Mouse (Mus musculus) hindbrain, embryonic 13.5 days (tissue): Measurements from ENCODE around the gene Ttc38. TPM values are rescaled to one million over a fixed set of nuclear protein-coding genes. Genes with fewer than 3 reads are reported as not detected.
"Not testable (repeated sequence)": the region's sequence is repeated elsewhere in the genome, so short reads cannot be mapped to it uniquely, and the experiment has no call there.

Experiments
- ATAC-seq: fragments of 200-750 bp; cut with Nextera tagmentation; 2 replicates; pipeline ENCODE4 v1.8.0; 2017; ENCODE audit warnings: moderate TSS enrichment; ENCODE audit not compliant: low FRiP score
- H3K27ac ChIP-seq: fragments of 300-500 bp; sonication (generic); 2 replicates; pipeline ENCODE4 v1.5.1; 2015; ENCODE audit warnings: inconsistent platforms, mild to moderate bottlenecking, moderate library complexity
- H3K27me3 ChIP-seq: fragments of 300-500 bp; sonication (generic); 2 replicates; pipeline ENCODE4 v1.6.1; 2015; ENCODE audit warnings: mild to moderate bottlenecking, inconsistent platforms
- H3K36me3 ChIP-seq: fragments of 300-500 bp; sonication (generic); 2 replicates; pipeline ENCODE4 v1.6.1; 2015; ENCODE audit warnings: mild to moderate bottlenecking, inconsistent platforms
- H3K4me1 ChIP-seq: fragments of 300-500 bp; sonication (generic); replicated peaks from 2 replicates; pipeline ENCODE4 v1.6.1; 2015; ENCODE audit warnings: inconsistent platforms
- H3K4me2 ChIP-seq: fragments of 300-500 bp; sonication (generic); 2 replicates; pipeline ENCODE4 v1.6.1; 2015; ENCODE audit warnings: inconsistent platforms, mild to moderate bottlenecking, moderate library complexity
- H3K4me3 ChIP-seq: fragments of 300-500 bp; sonication (generic); 2 replicates; pipeline ENCODE4 v1.5.1; 2015; ENCODE audit warnings: mild to moderate bottlenecking, inconsistent platforms
- H3K9ac ChIP-seq: fragments of 300-500 bp; sonication (generic); 2 replicates; pipeline ENCODE4 v1.6.1; 2015; ENCODE audit warnings: mild to moderate bottlenecking, inconsistent platforms
- H3K9me3 ChIP-seq: fragments of 300-500 bp; sonication (generic); 2 replicates; pipeline ENCODE4 v1.6.1; 2016; ENCODE audit warnings: inconsistent platforms
- WGBS: fragments of 180-500 bp; shearing (Covaris S2); methylation state at CpG from one replicate; pipeline ENCODE4 v1.1.7; 2015; 5-methylcytosine and 5-hydroxymethylcytosine counted together
- polyA plus RNA-seq: library from polyadenylated mRNA; unstranded; fragments of >200 nt; fragmentation: Nextera tagmentation; extraction: Ambion mirVana; gene quantifications from 2 replicates; pipeline ENCODE4 v1.2.1, GENCODE M21; 2015

Gene Ttc38
- polyA plus RNA-seq, 1 experiment from 2014 or later: 3.4 TPM

GRCm38 (mm10) chr15:85828071-85828470 is 4.0 kb upstream of the Ttc38 start:
- whole genome bisulfite sequencing: 93% methylated on average over 4 of the region's 4 CpGs
- H3K36me3 ChIP-seq: no peaks in the 10 kb centered on the region

GRCm38 (mm10) chr15:85829470-85829869 is 2.6 kb upstream of the Ttc38 start:
- WGBS: 73% methylated on average over 5 of the region's 5 CpGs
- H3K27me3 ChIP-seq: no peaks in the 10 kb centered on the region
- no peak overlapping the region for H3K27ac ChIP-seq
- H3K4me2 ChIP-seq: no peak overlapping the region
- no peak overlapping the region for H3K4me3 ChIP-seq
- ATAC-seq: no peak
- no peaks in the 10 kb centered on the region for H3K9me3 ChIP-seq
- H3K36me3 ChIP-seq: no peaks in the 10 kb centered on the region
- H3K9ac ChIP-seq: no peak overlapping the region
- peaks cover 12% of the 10 kb centered on the region for H3K4me1 ChIP-seq

More at GRCm38 (mm10) chr15:85828071-85828470, 4.0 kb upstream of the Ttc38 start:
- Histone ChIP-seq H3K9ac (no peak overlapping the region), H3K9me3 (no peaks in the 10 kb centered on the region), H3K27ac (no peak overlapping the region), H3K4me1 (peaks cover 12% of the 10 kb centered on the region), H3K4me3 (no peak overlapping the region), H3K27me3 (peaks cover 5% of the 10 kb centered on the region; the same call in 1 of the 2 replicates), H3K4me2 (no peak overlapping the region)
- no peak for ATAC-seq

- no peak for ATAC-seq
- 51% methylated on average over 8 of the region's 8 CpGs for WGBS
- Histone ChIP-seq H3K27ac (no peak overlapping the region), H3K4me3 (peak overlapping the region; percentile 60), H3K27me3 (no peaks in the 10 kb centered on the region), H3K9me3 (no peaks in the 10 kb centered on the region), H3K9ac (peak overlapping the region; percentile 77), H3K36me3 (peaks cover 6% of the 10 kb centered on the region), H3K4me1 (peaks cover 12% of the 10 kb centered on the region), H3K4me2 (peak overlapping the region; percentile 79)
These were observed 493 bp downstream of the Ttc38 start for GRCm38 (mm10) chr15:85832599-85832998.

- Histone ChIP-seq H3K9ac (no peak overlapping the region), H3K27me3 (no peaks in the 10 kb centered on the region), H3K36me3 (peaks cover 6% of the 10 kb centered on the region), H3K4me3 (no peak overlapping the region), H3K4me1 (peaks cover 12% of the 10 kb centered on the region), H3K9me3 (no peaks in the 10 kb centered on the region), H3K27ac (no peak overlapping the region), H3K4me2 (no peak overlapping the region)
- no peak for ATAC-seq
- WGBS: 70% methylated on average over 3 of the region's 3 CpGs
These were observed 3.2 kb downstream of the Ttc38 start for GRCm38 (mm10) chr15:85835335-85835734.

DNA sequence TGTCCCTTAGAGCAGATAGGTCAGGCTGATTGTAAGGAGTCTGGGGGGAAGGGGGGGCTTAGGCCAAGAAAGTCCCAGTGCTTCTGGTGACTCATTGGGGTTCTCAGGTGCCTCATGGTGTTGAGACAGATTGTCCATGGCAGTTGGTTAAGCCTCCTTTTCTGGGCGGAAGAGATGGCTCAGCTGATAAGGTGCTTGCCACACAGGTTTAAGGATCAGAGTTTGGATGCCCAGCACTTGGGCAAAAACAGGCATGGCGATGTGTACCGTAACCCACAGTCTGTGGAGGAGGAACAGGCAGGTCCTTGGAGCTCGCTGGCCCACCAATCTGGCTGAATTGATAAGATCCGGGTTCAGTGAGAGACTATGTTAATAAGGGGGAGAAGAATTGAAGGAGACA is 4.8 kb downstream of the Ttc38 start:
- Histone ChIP-seq H3K4me3 (no peak overlapping the region), H3K9ac (no peak overlapping the region), H3K27ac (no peak overlapping the region), H3K4me2 (no peak overlapping the region), H3K9me3 (no peaks in the 10 kb centered on the region), H3K36me3 (peaks cover 6% of the 10 kb centered on the region), H3K27me3 (no peaks in the 10 kb centered on the region), H3K4me1 (peaks cover 10% of the 10 kb centered on the region)
- 95% methylated on average over 5 of the region's 5 CpGs for WGBS
- ATAC-seq: no peak

- Histone ChIP-seq H3K27me3 (no peaks in the 10 kb centered on the region), H3K9ac (no peak overlapping the region), H3K27ac (no peak overlapping the region), H3K4me2 (no peak overlapping the region), H3K4me3 (no peak overlapping the region), H3K36me3 (peaks cover 17% of the 10 kb centered on the region), H3K9me3 (no peaks in the 10 kb centered on the region), H3K4me1 (0 out of 2 replicates have a peak, but pooled peaks cover 3% of the 10 kb centered on the region)
- 39% methylated on average over 6 of the region's 6 CpGs for WGBS
- no peak for ATAC-seq
These were observed 8.9 kb downstream of the Ttc38 start for GRCm38 (mm10) chr15:85840983-85841382.

DNA sequence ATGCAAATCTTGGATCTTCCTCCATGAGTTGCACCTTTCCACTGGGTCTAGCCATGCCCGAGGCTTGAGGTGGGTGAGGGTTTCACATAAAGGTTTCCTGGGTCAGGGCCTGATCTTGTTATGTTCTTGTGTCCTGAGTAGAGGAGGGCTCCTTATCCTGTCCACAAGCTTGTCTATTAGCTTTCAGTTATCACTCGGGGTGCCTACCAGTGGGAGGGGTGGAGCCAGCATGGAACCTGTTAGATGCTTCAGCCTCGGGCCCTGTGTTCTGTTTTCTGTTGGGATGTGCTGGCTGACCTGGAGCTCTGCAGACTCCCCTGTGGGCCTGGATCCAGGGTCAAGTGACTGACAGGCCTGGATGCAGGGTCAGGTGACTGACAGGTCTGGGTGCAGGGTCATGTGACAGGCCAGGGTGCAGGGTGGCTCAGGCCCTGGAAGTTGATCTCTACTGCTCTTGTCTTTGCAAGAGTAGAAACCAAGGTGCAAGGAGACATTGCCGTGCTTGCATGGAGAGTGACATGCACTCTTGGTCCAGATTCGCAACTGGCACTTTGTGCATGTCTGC is 9.8 kb downstream of the Ttc38 start:
- no peak overlapping the region for H3K9ac ChIP-seq
- H3K9me3 ChIP-seq: no peaks in the 10 kb centered on the region
- ATAC-seq: no peak
- 82% methylated on average over 5 of the region's 5 CpGs for WGBS
- H3K36me3 ChIP-seq: peaks cover 22% of the 10 kb centered on the region
- 0 out of 2 replicates have a peak, but pooled peaks cover 3% of the 10 kb centered on the region for H3K4me1 ChIP-seq
- no peak overlapping the region for H3K27ac ChIP-seq
- no peaks in the 10 kb centered on the region for H3K27me3 ChIP-seq
- no peak overlapping the region for H3K4me3 ChIP-seq
- H3K4me2 ChIP-seq: no peak overlapping the region

DNA sequence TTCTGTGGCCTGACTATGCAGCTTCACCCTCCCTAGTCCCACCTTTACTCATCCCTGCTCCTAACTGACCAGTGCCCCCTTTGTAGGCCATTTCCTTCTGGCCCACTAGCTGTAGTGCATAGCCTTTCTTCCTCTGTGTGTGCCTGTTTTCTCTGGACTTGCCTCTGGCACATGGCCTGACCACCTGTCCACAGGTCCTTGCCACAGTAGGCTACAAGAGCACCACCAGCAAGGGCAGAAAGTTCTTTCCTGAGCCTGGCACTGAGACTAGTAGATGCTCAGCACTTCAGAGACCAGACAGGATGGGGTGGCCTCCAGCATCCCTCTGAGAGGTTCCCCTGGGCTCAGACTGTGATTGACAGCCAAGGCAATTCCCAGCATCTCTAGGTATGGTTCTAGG is 13.0 kb downstream of the Ttc38 start:
- ATAC-seq: no peak
- H3K27me3 ChIP-seq: no peaks in the 10 kb centered on the region
- H3K4me2 ChIP-seq: no peak overlapping the region
- H3K9me3 ChIP-seq: no peaks in the 10 kb centered on the region
- H3K4me1 ChIP-seq: 0 out of 2 replicates have a peak, but pooled peaks cover 3% of the 10 kb centered on the region
- H3K4me3 ChIP-seq: no peak overlapping the region
- no peak overlapping the region for H3K9ac ChIP-seq
- peaks cover 24% of the 10 kb centered on the region for H3K36me3 ChIP-seq
- H3K27ac ChIP-seq: no peak overlapping the region

- Histone ChIP-seq H3K4me3 (no peak overlapping the region), H3K4me2 (no peak overlapping the region), H3K36me3 (peaks cover 9% of the 10 kb centered on the region), H3K9ac (no peak overlapping the region), H3K27me3 (no peaks in the 10 kb centered on the region), H3K9me3 (no peaks in the 10 kb centered on the region), H3K27ac (no peak overlapping the region), H3K4me1 (no peaks in the 10 kb centered on the region)
- 78% methylated on average over 12 of the region's 12 CpGs for WGBS
- ATAC-seq: no peak
These were observed 19.7 kb downstream of the Ttc38 start for GRCm38 (mm10) chr15:85851656-85852392.

- peak overlapping the region; percentile 91 for H3K9ac ChIP-seq
- peak overlapping the region; percentile 58 for H3K4me3 ChIP-seq
- no peaks in the 10 kb centered on the region for H3K9me3 ChIP-seq
- peak; percentile 72 for ATAC-seq
- H3K27ac ChIP-seq: peak overlapping the region; percentile 84
- H3K4me2 ChIP-seq: peak overlapping the region; percentile 81
- WGBS: 11% methylated on average over 15 of the region's 15 CpGs
- peaks cover 20% of the 10 kb centered on the region for H3K36me3 ChIP-seq
- H3K27me3 ChIP-seq: no peaks in the 10 kb centered on the region
- peaks cover 29% of the 10 kb centered on the region for H3K4me1 ChIP-seq
These were observed 26.9 kb downstream of the Ttc38 start for GRCm38 (mm10) chr15:85858980-85859489.

DNA sequence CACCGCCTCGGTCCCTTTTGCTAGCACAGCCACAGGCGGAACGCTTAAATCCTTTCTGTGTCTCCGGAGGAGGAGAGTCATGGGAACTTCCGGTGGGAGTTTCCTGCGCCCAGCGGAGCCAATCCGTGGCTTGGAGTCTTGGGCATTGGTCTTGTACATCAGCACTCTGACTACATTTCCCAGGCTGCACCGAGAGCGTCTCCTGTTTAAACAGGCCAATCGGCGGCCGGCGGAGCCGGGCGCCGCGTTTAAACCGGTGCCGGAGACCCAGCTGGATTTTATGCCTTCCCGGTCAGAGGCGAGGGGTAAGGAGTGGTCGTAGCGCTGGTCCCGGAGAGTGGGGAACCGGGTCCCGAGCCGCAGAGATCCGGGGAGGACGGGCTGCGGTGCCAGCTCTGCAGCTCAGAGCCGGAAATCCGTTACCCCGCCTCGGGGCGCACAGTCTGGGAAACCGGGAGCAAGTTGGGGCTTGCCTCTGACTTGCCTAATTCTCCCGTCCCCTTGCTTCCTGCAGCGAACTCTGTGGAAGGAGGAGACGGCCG is 27.5 kb downstream of the Ttc38 start, which contains the start of gene Gtse1:
TSS of gene Gtse1 (plus strand) at position 256 of the 542 bp plus-strand sequence.
- Histone ChIP-seq H3K27ac (peak within 1 kb of the TSS; percentile 84), H3K27me3 (no peaks in the 10 kb centered on the region), H3K36me3 (peaks cover 21% of the 10 kb centered on the region), H3K4me2 (peak within 1 kb of the TSS; percentile 81), H3K9me3 (no peaks in the 10 kb centered on the region), H3K9ac (peak within 1 kb of the TSS; percentile 91), H3K4me1 (peaks cover 29% of the 10 kb centered on the region), H3K4me3 (peak within 1 kb of the TSS; percentile 58)
- WGBS: under 1% methylated on average over 42 of the region's 42 CpGs
- peak; percentile 99 for ATAC-seq

GRCm38 (mm10) chr15:85865913-85866312 is 33.8 kb downstream of the Ttc38 start:
- 93% methylated on average over 7 of the region's 7 CpGs for WGBS

More at GRCm38 (mm10) chr15:85865913-85866312, 33.8 kb downstream of the Ttc38 start:
- H3K4me2 ChIP-seq, H3K4me3 ChIP-seq, H3K27ac ChIP-seq, H3K4me1 ChIP-seq, H3K9me3 ChIP-seq, ATAC-seq, H3K9ac ChIP-seq, H3K27me3 ChIP-seq: not testable (repeated sequence)
- peaks cover 37% of the 10 kb centered on the region for H3K36me3 ChIP-seq
